Mouse (Mus musculus): ENCODE results near the gene Foxj3.

GRCm38 (mm10) chr4:119671164-119671563 is 134.4 kb downstream of the Foxj3 start:
- TF ChIP-seq CTCF (IDR thresholded peaks at IDR 0.05; ENCODE audit: low read depth, low read length) (no peak), GATA2 (IDR thresholded peaks at IDR 0.05; ENCODE audit: borderline replicate concordance, low read depth, low read length) (no peak), GATA1 (IDR thresholded peaks at IDR 0.05; ENCODE audit: borderline replicate concordance, low read length) (no peak), TAL1 (conservative IDR thresholded peaks at IDR 0.05; ENCODE audit: low read depth, low read length) (no peak)

Measured in G1E (cell line).